Mouse (Mus musculus) frontal cortex, postnatal 36 days (tissue): ENCODE measurements around the gene Flt3l.
"Not testable (repeated sequence)": the region's sequence is repeated elsewhere in the genome, so short reads cannot be mapped to it uniquely, and the experiment has no call there.

ENCODE experiments used
- DNase-seq, 2 experiments: peaks; one replicate each; pipeline ENCODE4 v3.0.0; 2022; ENCODE audit warnings: low spot score in 2 of 2

Gene Flt3l

DNA sequence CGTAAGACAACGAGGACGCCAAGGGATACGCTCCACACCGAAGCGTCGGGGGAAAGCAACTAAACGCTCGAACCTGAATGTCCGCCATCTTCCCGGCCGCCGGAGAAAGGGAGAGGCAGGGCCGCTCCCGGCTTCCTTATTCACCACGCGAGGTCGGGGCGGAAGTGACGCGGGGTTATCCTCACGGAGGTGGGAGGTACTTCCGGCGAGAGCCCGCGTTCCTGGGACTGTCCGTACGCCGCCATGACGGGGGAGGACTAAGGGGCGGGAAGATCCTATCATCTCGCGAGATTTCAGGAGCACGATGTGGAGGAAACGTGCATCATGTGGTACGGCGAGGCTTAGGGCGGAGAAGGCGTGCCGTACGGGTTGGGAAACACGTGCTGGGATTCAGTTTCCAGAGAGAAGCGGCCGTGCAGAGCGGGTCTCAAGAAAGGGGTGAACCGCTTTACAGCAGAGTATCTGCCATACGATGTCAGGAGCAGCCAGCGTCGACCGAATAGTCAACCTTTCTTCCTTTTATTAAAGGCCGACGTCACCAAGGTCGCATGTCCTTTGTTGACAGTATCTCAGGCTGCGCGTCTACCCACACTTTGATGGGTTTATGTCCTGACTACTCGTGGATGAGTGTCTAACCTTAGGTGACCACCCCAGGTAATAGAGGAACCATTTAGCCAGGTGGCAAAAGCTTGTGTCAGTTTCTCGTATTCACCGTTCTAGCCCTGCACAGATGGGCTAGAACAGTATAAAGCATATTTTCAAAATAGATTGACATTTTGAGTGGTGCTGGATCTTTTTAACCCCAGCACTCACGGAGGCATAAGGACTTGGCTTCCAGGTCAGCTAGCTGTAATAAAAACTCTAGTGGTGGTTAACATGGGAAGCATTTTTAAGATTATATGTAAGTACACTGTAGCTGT lies 11.7 kb downstream of the Flt3l start, which contains the start of gene Rps11:
Gene Rps11, minus strand, starts transcription at position 216 of the 920 bp plus-strand sequence.
- DNase-seq, result peak; percentile 98 to 99

- no peak for DNase-seq
These were observed 13.1 kb downstream of the Flt3l start for GRCm38 (mm10) chr7:45123186-45123570.

GRCm38 (mm10) chr7:45122561-45123185 lies 13.6 kb downstream of the Flt3l start:
- DNase-seq, result no peak

DNA sequence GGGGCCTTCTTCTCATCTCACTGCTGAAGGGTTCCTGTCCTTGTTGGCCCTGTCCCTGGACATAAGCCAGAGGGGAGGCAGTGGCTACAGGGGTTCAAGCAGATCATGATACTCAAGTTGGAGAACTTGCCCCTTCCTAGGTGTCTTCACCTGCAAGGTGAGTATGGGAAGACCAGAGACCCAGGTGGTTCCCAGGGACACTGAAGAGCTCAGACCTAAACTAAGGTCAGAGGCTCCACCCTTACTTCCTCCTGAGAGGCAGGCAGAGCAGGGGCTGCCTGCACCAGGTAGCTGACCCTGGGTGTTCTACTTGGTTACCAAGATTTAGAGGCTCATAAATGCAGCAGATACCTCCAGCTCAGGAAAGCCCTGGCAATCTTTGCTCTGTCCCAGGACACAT lies 14.3 kb downstream of the Flt3l start:
- no peak for DNase-seq

- DNase-seq, result no peak
These were observed 14.8 kb downstream of the Flt3l start for GRCm38 (mm10) chr7:45121404-45121803.

DNA sequence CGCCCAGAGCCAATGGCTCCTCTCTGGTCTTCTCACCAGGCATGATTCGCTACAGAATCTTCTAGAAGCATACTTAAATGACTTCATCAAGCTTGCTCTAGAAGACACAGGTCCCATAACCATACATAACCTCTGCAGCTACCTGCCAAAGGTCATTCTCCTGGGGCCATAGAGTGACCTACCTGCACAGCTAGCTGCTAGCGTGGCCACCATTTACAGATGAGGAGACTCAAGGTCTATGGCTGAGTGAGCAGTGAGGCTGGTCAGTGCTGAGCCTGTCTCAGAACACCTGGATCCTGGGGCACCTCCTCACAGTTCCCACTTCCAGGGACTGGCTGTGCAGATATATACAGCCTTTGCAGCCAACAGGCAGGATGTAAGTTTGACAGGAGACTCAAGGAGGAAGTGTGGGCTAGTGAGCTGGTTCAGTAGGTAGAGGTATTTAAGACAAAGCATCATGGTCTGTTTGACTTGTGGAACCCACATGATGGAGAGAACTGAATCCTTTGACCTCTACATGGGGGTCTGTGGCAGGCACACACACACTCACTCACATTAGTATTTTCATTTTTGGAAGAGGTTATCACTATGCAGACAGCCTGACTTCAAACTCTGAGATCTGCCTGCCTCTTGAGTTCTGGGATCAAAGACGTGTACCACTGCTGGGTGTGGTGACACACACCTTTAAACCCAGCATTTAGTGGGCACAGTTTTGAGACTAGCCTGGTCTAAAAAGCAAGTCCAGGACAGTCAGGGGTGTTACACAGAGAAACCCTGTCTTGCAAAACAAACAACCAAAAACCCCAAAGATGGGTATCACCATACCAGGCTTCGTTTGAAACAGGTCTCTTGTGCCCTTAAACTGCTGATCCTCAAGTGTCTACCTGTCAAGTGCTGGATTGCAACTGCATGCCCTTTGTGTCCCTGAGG lies 16.2 kb downstream of the Flt3l start:
- no peak for DNase-seq

DNA sequence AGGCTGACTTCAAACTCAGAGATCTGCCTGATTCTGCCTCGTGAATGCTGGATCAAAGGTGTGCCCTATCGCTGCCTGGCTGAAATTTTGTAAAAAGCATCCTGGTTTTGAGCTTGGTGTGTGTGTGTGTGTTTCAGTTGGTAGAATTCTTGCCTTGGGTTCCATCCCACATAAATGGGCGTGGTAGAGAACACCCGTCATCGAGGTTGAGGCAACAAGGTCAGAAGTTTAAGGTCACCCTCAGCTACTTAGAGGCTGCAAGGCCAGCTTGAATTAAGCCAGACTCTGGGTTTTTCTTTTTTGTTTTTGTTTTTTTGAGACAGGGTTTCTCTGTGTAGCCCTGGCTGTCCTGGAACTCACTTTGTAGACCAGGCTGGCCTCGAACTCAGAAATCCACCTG lies 17.9 kb downstream of the Flt3l start:
- no peak for DNase-seq

- DNase-seq, result no peak
These were observed 18.7 kb downstream of the Flt3l start for GRCm38 (mm10) chr7:45117566-45117965.

DNA sequence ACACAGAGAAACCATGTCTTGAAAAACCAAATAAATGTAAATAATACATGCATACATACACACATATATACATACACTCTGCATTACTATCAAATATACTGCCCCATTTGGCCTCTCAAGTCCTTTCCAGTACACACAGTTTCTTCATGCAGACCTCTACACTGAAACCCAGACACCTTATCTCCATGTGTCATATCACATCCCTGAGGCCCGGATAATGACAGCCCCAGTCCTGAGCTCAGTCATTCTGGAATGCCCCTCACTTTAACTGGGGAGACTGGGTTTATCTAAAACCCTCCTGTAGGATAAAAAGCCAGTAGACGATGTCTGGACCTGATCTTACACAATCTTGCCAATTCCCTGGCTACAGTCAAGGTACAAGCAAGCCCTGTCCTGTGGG lies 22.8 kb downstream of the Flt3l start:
- no peak for DNase-seq

- no peak for DNase-seq
These were observed 23.7 kb downstream of the Flt3l start for GRCm38 (mm10) chr7:45112529-45112928.

DNA sequence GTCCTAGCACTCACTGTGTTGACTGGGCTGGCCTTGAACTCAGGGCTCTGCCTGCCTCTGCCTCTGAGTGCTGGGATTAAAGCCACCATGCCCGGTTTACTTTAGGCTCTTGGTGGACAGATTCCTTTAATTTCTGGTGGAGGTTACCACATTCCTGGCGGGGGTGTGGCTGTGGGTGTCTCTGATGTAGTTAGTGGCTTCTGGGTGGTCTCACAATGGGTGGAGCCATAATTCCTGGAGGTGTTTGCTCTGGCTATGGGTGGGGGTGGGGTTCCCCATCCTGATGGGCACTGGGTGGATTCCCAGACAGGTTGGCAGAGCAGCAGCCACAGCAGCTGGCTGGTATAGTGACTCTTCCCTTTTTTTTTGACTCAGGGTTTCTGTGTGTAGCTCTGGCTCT lies 24.3 kb downstream of the Flt3l start:
- no peak for DNase-seq

- not testable (repeated sequence) for DNase-seq
These were observed 26.1 kb downstream of the Flt3l start for GRCm38 (mm10) chr7:45110089-45110488.

- no peak for DNase-seq
These were observed 29.1 kb downstream of the Flt3l start for GRCm38 (mm10) chr7:45107052-45107645.

DNA sequence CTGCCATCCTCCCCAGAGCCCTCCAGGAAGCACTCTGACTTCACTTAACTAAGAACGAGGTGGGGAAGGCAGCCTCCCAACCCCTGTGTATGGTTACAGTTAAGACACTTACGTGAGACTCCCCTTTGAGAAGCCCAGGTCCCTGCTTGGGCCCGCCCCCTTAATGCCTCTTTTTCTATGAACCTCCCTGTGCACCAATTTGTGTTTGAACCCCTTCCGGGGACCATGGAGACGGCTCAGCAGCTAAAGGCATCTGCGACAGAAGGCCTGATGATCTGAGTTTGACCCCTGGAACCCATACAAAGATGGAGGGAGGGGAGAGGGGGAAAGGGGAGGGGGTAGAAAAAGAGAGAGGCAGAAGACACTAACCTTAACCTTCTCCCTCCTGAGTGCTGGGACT lies 29.8 kb downstream of the Flt3l start:
- no peak for DNase-seq

GRCm38 (mm10) chr7:45105491-45105890 lies 30.7 kb downstream of the Flt3l start:
- no peak for DNase-seq

DNA sequence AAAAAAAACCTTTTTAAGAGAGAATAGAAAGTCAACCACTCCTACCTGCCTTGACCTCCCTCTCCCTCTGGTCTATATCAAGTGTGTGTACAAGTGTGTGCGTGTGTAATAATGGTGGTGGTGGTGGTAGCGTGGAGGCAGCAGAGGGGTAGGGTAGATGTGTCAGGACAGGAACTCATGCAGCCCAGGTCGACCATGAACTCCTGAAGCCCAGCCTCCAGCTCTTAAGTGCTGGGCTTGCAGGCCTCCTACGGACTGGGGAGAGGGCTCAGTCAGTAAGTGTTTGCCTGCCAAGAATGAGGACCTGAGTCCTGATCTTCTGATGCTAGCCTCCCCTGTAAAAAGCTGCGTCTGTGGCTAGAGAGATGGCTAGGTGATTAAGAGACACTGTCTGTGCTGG lies 31.3 kb downstream of the Flt3l start:
- no peak for DNase-seq

GRCm38 (mm10) chr7:45103652-45104180 lies 32.5 kb downstream of the Flt3l start, which contains the start of gene Fcgrt:
Gene Fcgrt (minus strand): TSS chr7:45103851.
- DNase-seq, result peak in 1 of 2 experiments; percentile 54

DNA sequence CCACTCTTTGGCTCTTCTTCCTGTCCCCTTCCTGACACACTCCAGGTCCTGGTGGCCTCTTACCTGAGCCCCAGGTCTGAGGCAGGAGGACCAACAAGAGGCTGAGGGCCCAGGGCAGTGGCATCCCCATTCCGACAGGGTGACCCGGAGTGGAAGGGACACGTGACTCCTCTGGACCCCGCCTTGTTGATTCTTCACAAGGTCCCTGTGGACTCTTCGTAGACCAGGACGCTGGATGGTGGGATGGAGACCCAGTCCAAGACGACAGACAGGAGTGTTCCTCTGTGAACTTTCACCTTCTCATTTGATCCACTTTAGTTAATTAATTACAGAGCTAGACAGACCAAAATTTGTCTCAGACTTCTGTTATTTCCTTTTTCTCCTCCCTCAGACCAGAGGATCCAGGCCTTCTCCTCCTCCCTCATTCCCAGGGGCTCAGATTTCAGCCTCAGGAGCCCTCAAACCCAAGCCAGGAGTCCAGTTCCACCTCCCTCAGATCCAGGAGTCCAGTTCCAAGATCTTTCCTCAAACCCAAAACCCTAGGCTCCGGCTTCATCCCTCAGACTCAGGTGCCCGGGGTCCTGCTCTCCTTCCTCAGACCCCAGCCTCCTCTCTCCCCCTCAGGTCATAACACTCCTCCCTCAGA lies 33.2 kb downstream of the Flt3l start:
- no peak for DNase-seq

GRCm38 (mm10) chr7:45102441-45102840 lies 33.8 kb downstream of the Flt3l start:
- DNase-seq, result no peak

DNA sequence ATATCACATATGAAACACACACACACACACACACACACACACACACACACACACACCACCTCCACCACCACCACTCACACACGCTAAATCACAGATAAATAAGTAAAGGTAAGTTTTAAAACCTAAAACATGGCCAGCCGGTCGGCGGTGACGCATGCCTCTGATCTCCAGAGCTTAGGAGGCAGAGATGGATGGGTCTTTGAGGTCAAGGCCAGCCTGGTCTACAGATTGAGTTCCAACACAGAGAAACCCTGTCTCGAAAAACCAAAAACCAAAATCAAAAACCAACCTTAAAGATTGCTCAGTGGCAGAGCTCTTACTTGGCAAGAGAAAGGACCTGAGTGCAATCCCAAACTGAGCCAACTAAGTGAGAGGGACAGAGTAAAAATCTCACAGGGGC lies 36.2 kb downstream of the Flt3l start:
- no peak for DNase-seq
